Mouse (Mus musculus) liver, postnatal 0 days (tissue): ENCODE data around the gene Boc.

Source experiments
- CTCF ChIP-seq: sonication (generic); IDR thresholded peaks from 2 replicates; pipeline ENCODE4 v1.5.1; 2016; ENCODE audit warnings: antibody characterized with exemption, low read depth
- EP300 ChIP-seq: IDR thresholded peaks from 2 replicates; pipeline ENCODE4 v1.6.1; 2016; ENCODE audit warnings: antibody characterized with exemption, low read depth, mild to moderate bottlenecking

- TF ChIP-seq CTCF (no peak), EP300 (no peak)
Measured at GRCm38 (mm10) chr16:44532851-44533250, 25.8 kb downstream of the Boc start.
